8 mouse cellular contexts compared by ENCODE assay signal in the genomic region with DNA sequence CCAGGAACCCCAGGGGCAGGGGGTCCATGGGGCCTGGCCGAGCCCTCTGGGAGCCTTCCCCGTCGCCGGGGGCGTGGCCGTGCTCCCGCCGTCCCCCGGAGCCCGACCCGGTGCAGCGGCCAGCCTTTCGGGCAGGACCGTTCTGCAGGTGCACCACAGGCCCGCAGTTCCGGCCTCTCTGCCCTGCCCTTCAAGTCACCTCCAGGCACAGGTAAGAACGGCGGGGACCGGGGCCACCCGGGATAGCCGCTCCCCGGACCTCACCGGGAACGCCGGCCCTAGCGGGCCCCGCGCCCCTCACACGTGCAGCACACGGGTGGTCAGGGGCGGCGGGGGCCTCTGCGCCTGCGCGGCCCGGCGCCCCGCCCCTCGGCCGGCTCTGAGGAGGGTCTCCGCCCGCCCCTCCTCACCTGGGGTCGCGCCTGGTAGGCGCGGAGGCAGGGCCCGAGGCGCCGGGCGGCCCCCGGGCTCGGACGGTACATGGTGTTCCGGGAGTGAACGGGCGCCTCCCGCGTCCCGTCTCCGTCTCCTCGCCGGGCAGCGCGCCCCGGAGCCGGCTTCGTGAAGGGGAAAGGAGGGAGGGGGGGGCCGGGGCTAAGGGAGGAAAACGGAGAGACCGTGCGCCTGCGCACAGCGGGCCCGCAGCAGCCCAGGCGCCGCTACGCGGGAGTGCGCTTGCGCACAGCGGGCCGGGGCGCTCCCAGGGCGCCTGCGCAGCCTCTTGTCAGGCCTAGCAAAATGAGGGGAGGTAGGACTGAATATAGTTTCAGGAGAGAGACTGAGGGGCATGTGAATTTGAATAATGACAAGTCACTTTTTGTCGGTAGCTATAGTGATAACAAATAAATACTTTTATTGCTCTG. TPM values are rescaled to one million over a fixed set of nuclear protein-coding genes. Genes with fewer than 3 reads are reported as not detected.
DNase-seq lines count a peak whose midpoint lies in the region; ATAC-seq and TF ChIP-seq lines count a peak whose summit lies in the region.

A gene (minus strand): TSS at position 651 of the 863 bp plus-strand sequence.

- dilution Hi-C loops in CH12.LX (cut with MboI; ENCODE audit: extremely low pct_ligation_motif_present, extremely low pct_unique_long_range_greater_than_20kb, low sequenced_read_pairs) = no loop called here

- peak; percentile 94 for ATAC-seq in forebrain, embryonic 11.5 days (replicated peaks; ENCODE audit: low FRiP score)
- ATAC-seq in heart, embryonic 15.5 days (replicated peaks; ENCODE audit: insufficient number of reproducible peaks, insufficient read depth, low FRiP score, low read depth) = peak; percentile 93
- ATAC-seq in liver, embryonic 13.5 days (ENCODE audit: low read depth) = peak; percentile 91
- ATAC-seq in stomach, embryonic 14.5 days (ENCODE audit: insufficient number of reproducible peaks, insufficient read depth, low FRiP score, low read depth) = peak; percentile 91

- TF ChIP-seq RAD21 in CH12.LX (IDR thresholded peaks at IDR 0.05; ENCODE audit: low read depth, low read length) = no peak

- H3K9ac ChIP-seq in CH12.LX (ENCODE audit: insufficient read depth, low read depth) = peak within 1 kb of the TSS; percentile 58
- peak within 1 kb of the TSS; percentile 82 for H3K9ac ChIP-seq in forebrain, embryonic 11.5 days (ENCODE audit: low read length)
- peak within 1 kb of the TSS; percentile 89 for H3K9ac ChIP-seq in heart, embryonic 15.5 days
- H3K9ac ChIP-seq in liver, embryonic 13.5 days = peak within 1 kb of the TSS; percentile 94
- H3K9ac ChIP-seq in stomach, embryonic 14.5 days (replicated peaks; ENCODE audit: low read depth, low read length) = peak within 1 kb of the TSS; percentile 60

- H3K4me3 ChIP-seq in CH12.LX (replicated peaks in 1 of 3; ENCODE audit: low read depth in 2 of 3, low read length in 2 of 3, poor library complexity in 1 of 3) = peak within 1 kb of the TSS; percentile 69 to 87 (median 70)
- H3K4me3 ChIP-seq in forebrain, embryonic 11.5 days (ENCODE audit: low read depth, low read length) = peak within 1 kb of the TSS; percentile 72
- peak within 1 kb of the TSS; percentile 91 for H3K4me3 ChIP-seq in heart, embryonic 15.5 days
- peak within 1 kb of the TSS; percentile 91 for H3K4me3 ChIP-seq in liver, embryonic 13.5 days (replicated peaks)
- peak within 1 kb of the TSS; percentile 86 for H3K4me3 ChIP-seq in stomach, embryonic 14.5 days (ENCODE audit: low read depth, low read length)

- no peaks in the 10 kb centered on the region for H3K27me3 ChIP-seq in CH12.LX (replicated peaks)
- no peaks in the 10 kb centered on the region for H3K27me3 ChIP-seq in forebrain, embryonic 11.5 days (ENCODE audit: control insufficient read depth, insufficient read depth, low read length)
- H3K27me3 ChIP-seq in heart, embryonic 15.5 days = no peaks in the 10 kb centered on the region
- no peaks in the 10 kb centered on the region for H3K27me3 ChIP-seq in liver, embryonic 13.5 days
- H3K27me3 ChIP-seq in stomach, embryonic 14.5 days (ENCODE audit: control insufficient read depth, insufficient read depth, low read length) = no peaks in the 10 kb centered on the region

- H3K4me2 ChIP-seq in CH12.LX (ENCODE audit: insufficient read depth, low read depth, poor library complexity, severe bottlenecking) = peak within 1 kb of the TSS; percentile 68
- H3K4me2 ChIP-seq in forebrain, embryonic 11.5 days (ENCODE audit: low read depth, low read length, severe bottlenecking) = peak within 1 kb of the TSS; percentile 99
- peak within 1 kb of the TSS; percentile 97 for H3K4me2 ChIP-seq in heart, embryonic 15.5 days
- peak within 1 kb of the TSS; percentile 98 for H3K4me2 ChIP-seq in liver, embryonic 13.5 days
- peak within 1 kb of the TSS; percentile 97 for H3K4me2 ChIP-seq in stomach, embryonic 14.5 days (replicated peaks; ENCODE audit: low read depth, low read length)

- no peak for TF ChIP-seq CTCF in CH12.LX (conservative IDR thresholded peaks at IDR 0.05 in 1 of 2, IDR thresholded peaks at IDR 0.05 in 1 of 2; ENCODE audit: low read depth in 2 of 2, low read length in 2 of 2)

- peak; percentile 90 for DNase-seq in CH12.LX (ENCODE audit: extremely low read depth)
- peak; percentile 82 for DNase-seq in c-Kit-positive CD71-positive TER-119-negative erythroid progenitor cells, embryonic 14.5 days (ENCODE audit: low read depth)
- DNase-seq in forebrain, embryonic 11.5 days (ENCODE audit: low spot score) = peak; percentile 96
- DNase-seq in kidney, postnatal 14 days = peak; percentile 97
- DNase-seq in liver, embryonic 13.5 days = peak; percentile 86
- DNase-seq in natural killer cell, adult 2 months (ENCODE audit: low spot score in 2 of 2) = peak; percentile 87 to 91

- H3K79me2 ChIP-seq in CH12.LX (replicated peaks; ENCODE audit: control insufficient read depth, extremely low read depth, insufficient read depth, poor library complexity, severe bottlenecking) = peaks cover 9% of the 10 kb centered on the region

- no peaks in the 10 kb centered on the region for H3K9me3 ChIP-seq in CH12.LX (replicated peaks; ENCODE audit: low read length)
- H3K9me3 ChIP-seq in forebrain, embryonic 11.5 days (ENCODE audit: control insufficient read depth, low read length) = no peaks in the 10 kb centered on the region
- H3K9me3 ChIP-seq in heart, embryonic 15.5 days (replicated peaks) = no peaks in the 10 kb centered on the region
- H3K9me3 ChIP-seq in liver, embryonic 13.5 days (replicated peaks) = no peaks in the 10 kb centered on the region
- H3K9me3 ChIP-seq in stomach, embryonic 14.5 days (ENCODE audit: control insufficient read depth, low read depth, low read length) = no peaks in the 10 kb centered on the region

- in situ Hi-C loops in CH12.LX (cut with MboI; ENCODE audit: low pct_ligation_motif_present, low pct_unique_long_range_greater_than_20kb, low sequenced_read_pairs) = no loop called here

- TF ChIP-seq EP300 in CH12.LX (IDR thresholded peaks at IDR 0.05; ENCODE audit: low read length) = no peak

- peak within 1 kb of the TSS; percentile 87 for H3K27ac ChIP-seq in CH12.LX (ENCODE audit: insufficient read depth, low read depth)
- peak within 1 kb of the TSS; percentile 88 for H3K27ac ChIP-seq in forebrain, embryonic 11.5 days (ENCODE audit: low read depth, low read length)
- H3K27ac ChIP-seq in heart, embryonic 15.5 days = peak within 1 kb of the TSS; percentile 89
- H3K27ac ChIP-seq in liver, embryonic 13.5 days = peak within 1 kb of the TSS; percentile 86
- H3K27ac ChIP-seq in stomach, embryonic 14.5 days (ENCODE audit: low read length) = peak within 1 kb of the TSS; percentile 82; the same call in 1 of the 2 replicates

- under 1% methylated on average over 73 of the region's 86 CpGs for WGBS in forebrain, embryonic 11.5 days
- WGBS in heart, embryonic 15.5 days = under 1% methylated on average over 85 of the region's 86 CpGs
- WGBS in liver, embryonic 13.5 days (ENCODE audit: insufficient replicate concordance) = under 1% methylated on average over 84 of the region's 86 CpGs
- WGBS in stomach, embryonic 14.5 days = 1% methylated on average over 77 of the region's 86 CpGs

- H3K4me1 ChIP-seq in CH12.LX (ENCODE audit: control insufficient read depth in 1 of 2, insufficient read depth in 2 of 2) = peaks cover 7 to 23% of the 10 kb centered on the region in 2 experiments
- H3K4me1 ChIP-seq in forebrain, embryonic 11.5 days (replicated peaks; ENCODE audit: control insufficient read depth, insufficient read depth, low read length) = peaks cover 3% of the 10 kb centered on the region
- H3K4me1 ChIP-seq in heart, embryonic 15.5 days (replicated peaks) = peaks cover 13% of the 10 kb centered on the region
- peaks cover 44% of the 10 kb centered on the region for H3K4me1 ChIP-seq in liver, embryonic 13.5 days (replicated peaks)
- peaks cover 12% of the 10 kb centered on the region; the same call in 1 of the 2 replicates for H3K4me1 ChIP-seq in stomach, embryonic 14.5 days (ENCODE audit: control insufficient read depth, insufficient read depth, low read length)

- peak; percentile 50 for TF ChIP-seq POLR2A in CH12.LX (IDR thresholded peaks at IDR 0.05; ENCODE audit: low read depth, low read length)

- peaks cover 22 to 57% of the 10 kb centered on the region in 2 experiments for H3K36me3 ChIP-seq in CH12.LX (replicated peaks in 1 of 2; ENCODE audit: control insufficient read depth in 1 of 2, insufficient read depth in 1 of 2, low read length in 1 of 2)
- peaks cover 9% of the 10 kb centered on the region for H3K36me3 ChIP-seq in forebrain, embryonic 11.5 days (ENCODE audit: control insufficient read depth, insufficient read depth, low read length)
- H3K36me3 ChIP-seq in heart, embryonic 15.5 days = peaks cover 29% of the 10 kb centered on the region
- H3K36me3 ChIP-seq in liver, embryonic 13.5 days = peaks cover 37% of the 10 kb centered on the region
- H3K36me3 ChIP-seq in stomach, embryonic 14.5 days (ENCODE audit: control insufficient read depth, insufficient read depth, low read length) = peaks cover 32% of the 10 kb centered on the region

TF ChIP-seq in CH12.LX, 34 proteins besides CTCF, POLR2A, EP300 and RAD21 (continues in another document):
- peak; percentile 59 for TF ChIP-seq NELFE (IDR thresholded peaks at IDR 0.05; ENCODE audit: low read depth, low read length)
- no peak for TF ChIP-seq MYC (IDR thresholded peaks at IDR 0.05; ENCODE audit: low read depth, low read length)
- peak; percentile 46; the same call in 1 of the 2 replicates for TF ChIP-seq TCF12 (IDR thresholded peaks at IDR 0.05; ENCODE audit: low read depth, low read length)
- TF ChIP-seq MAZ (IDR thresholded peaks at IDR 0.05; ENCODE audit: low read depth, low read length) = peak; percentile 72
- 0 out of 2 replicates have a peak, but pooled peaks have one; percentile 40 for TF ChIP-seq ELF1 (IDR thresholded peaks at IDR 0.05; ENCODE audit: low read depth, low read length)
- peak; percentile 53; the same call in 1 of the 2 replicates for TF ChIP-seq TBP (conservative IDR thresholded peaks at IDR 0.05; ENCODE audit: low read depth, low read length)
- TF ChIP-seq BHLHE40 (IDR thresholded peaks at IDR 0.05; ENCODE audit: low read depth, low read length) = peak; percentile 97
- TF ChIP-seq NRF1 (IDR thresholded peaks at IDR 0.05; ENCODE audit: low read depth, low read length) = peak; percentile 87
- peak; percentile 60 for TF ChIP-seq MAX (IDR thresholded peaks at IDR 0.05; ENCODE audit: low read length)
- peak; percentile 8; the same call in 1 of the 2 replicates for TF ChIP-seq MEF2A (IDR thresholded peaks at IDR 0.05; ENCODE audit: borderline replicate concordance, low read depth, low read length)
- peak; percentile 63; the same call in 1 of the 2 replicates for TF ChIP-seq SIN3A (IDR thresholded peaks at IDR 0.05; ENCODE audit: low read length)

RNA-seq across cellular contexts. Expression of the gene that starts here (rescaled TPM):
- total RNA-seq in CH12.LX (2012; rRNA removed) = 7.1 and 8.7 TPM in 2 replicates
- 4.2 and 5.7 TPM in 2 replicates for total RNA-seq in CH12.LX (2014; rRNA removed)
- polyA plus RNA-seq in CH12.LX (2012; ENCODE audit: insufficient read length, low read depth) = 39.5 and 46.4 TPM in 2 replicates
- 26.9 and 29.9 TPM in 2 replicates for polyA plus RNA-seq in forebrain, embryonic 11.5 days (2014; fragmentation: Nextera tagmentation; extraction: Ambion mirVana)
- 23.9 and 27.6 TPM in 2 replicates for polyA plus RNA-seq in heart, embryonic 15.5 days (2015; fragmentation: Nextera tagmentation; extraction: Ambion mirVana)
- 14.3 and 15.1 TPM in 2 replicates for polyA plus RNA-seq in liver, embryonic 13.5 days (2015; fragmentation: Nextera tagmentation; extraction: Ambion mirVana)
- 26.7 and 29.8 TPM in 2 replicates for polyA plus RNA-seq in stomach, embryonic 14.5 days (2014; fragmentation: Nextera tagmentation; extraction: Ambion mirVana)

Comparison
In these comparisons a context has a peak if more than half of its experiments do, and no peak if none do; other contexts are left out.
1. Peak in every context shown above with its lines: DNase-seq, ATAC-seq, H3K4me3 ChIP-seq and H3K27ac ChIP-seq.